15 mouse cellular contexts compared by ENCODE assay signal in the genomic region with DNA sequence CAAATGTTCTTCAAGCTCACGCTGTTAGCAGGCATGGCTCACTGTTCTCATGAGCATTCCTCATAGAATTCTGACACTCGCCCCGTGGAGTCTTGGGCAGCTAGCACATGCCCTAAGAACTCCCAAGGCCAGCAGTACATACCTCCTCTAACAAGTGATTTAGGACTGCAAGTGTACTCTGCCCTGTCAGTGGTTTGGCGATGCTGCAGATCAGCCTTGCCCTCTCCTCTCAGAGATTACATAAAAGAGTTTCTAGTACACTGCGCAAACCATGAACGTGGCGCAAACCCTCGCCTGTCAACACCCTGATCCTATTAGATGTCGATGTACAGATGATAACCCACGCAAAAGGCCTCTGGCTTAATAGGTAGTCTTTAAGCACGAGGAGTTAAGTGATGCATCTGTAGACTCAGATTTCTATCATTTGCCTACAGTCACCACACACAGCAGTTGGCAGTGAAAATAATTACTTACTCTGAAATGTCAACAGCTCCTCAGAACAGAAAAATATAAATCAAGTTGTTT. TPM values are rescaled to one million over a fixed set of nuclear protein-coding genes. Genes with fewer than 3 reads are reported as not detected.
A peak's percentile ranks its signal among the peaks of the same experiment; 100 is the strongest.
DNase-seq lines count a peak whose midpoint lies in the region; ATAC-seq and TF ChIP-seq lines count a peak whose summit lies in the region.
"Had no signal": no experiment of that assay in that cellular context is flagged by ENCODE, and none has a peak within 500 bp of the region (broad histone marks: within the 10 kb centered on the region; RNA-seq: fewer than 3 reads in every experiment).

No protein-coding gene starts in this region.

- H3K27ac ChIP-seq in forebrain, embryonic 14.5 days (ENCODE audit: low read depth, low read length), result peak overlapping the region; percentile 21; the same call in 1 of the 2 replicates
- H3K27ac ChIP-seq in forebrain, embryonic 11.5 days (ENCODE audit: low read depth, low read length), result no peak overlapping the region
- H3K27ac ChIP-seq in liver, adult 2 months (replicated peaks; ENCODE audit: insufficient read depth, low read depth, low read length), result no peak overlapping the region
- H3K27ac ChIP-seq in liver, embryonic 12.5 days, result no peak overlapping the region
- H3K27ac ChIP-seq in embryonic facial prominence, embryonic 13.5 days, result peak overlapping the region; percentile 91
- H3K27ac ChIP-seq: liver, embryonic 15.5 days had no signal

- ATAC-seq in forebrain, embryonic 14.5 days, result no peak
- ATAC-seq in forebrain, embryonic 11.5 days (replicated peaks; ENCODE audit: low FRiP score), result no peak
- ATAC-seq in liver, embryonic 12.5 days, result no peak
- ATAC-seq in embryonic facial prominence, embryonic 13.5 days (ENCODE audit: insufficient number of reproducible peaks, insufficient read depth, low FRiP score, low TSS enrichment, low read depth), result no peak

- no peaks in the 10 kb centered on the region for H3K36me3 ChIP-seq in forebrain, embryonic 14.5 days (ENCODE audit: control insufficient read depth, insufficient read depth, low read length)
- H3K36me3 ChIP-seq in forebrain, embryonic 11.5 days (ENCODE audit: control insufficient read depth, insufficient read depth, low read length), result no peaks in the 10 kb centered on the region
- no peaks in the 10 kb centered on the region for H3K36me3 ChIP-seq in liver, adult 2 months (ENCODE audit: control insufficient read depth, insufficient read depth, low read length)
- no peaks in the 10 kb centered on the region for H3K36me3 ChIP-seq in liver, embryonic 12.5 days
- H3K36me3 ChIP-seq in embryonic facial prominence, embryonic 13.5 days, result no peaks in the 10 kb centered on the region
- H3K36me3 ChIP-seq: G1E; liver, embryonic 15.5 days had no signal

- H3K27me3 ChIP-seq in forebrain, embryonic 14.5 days (replicated peaks; ENCODE audit: control insufficient read depth, insufficient read depth, low read length), result no peaks in the 10 kb centered on the region
- H3K27me3 ChIP-seq in forebrain, embryonic 11.5 days (ENCODE audit: control insufficient read depth, insufficient read depth, low read length), result peaks cover 2% of the 10 kb centered on the region; the same call in 1 of the 2 replicates
- H3K27me3 ChIP-seq in liver, adult 2 months (ENCODE audit: control insufficient read depth, insufficient read depth, low read length), result no peaks in the 10 kb centered on the region
- no peaks in the 10 kb centered on the region for H3K27me3 ChIP-seq in liver, embryonic 12.5 days (replicated peaks)
- no peaks in the 10 kb centered on the region for H3K27me3 ChIP-seq in embryonic facial prominence, embryonic 13.5 days
- H3K27me3 ChIP-seq: liver, embryonic 15.5 days had no signal

- no peaks in the 10 kb centered on the region for H3K9me3 ChIP-seq in forebrain, embryonic 14.5 days (replicated peaks; ENCODE audit: control insufficient read depth, low read length)
- H3K9me3 ChIP-seq in forebrain, embryonic 11.5 days (ENCODE audit: control insufficient read depth, low read length), result no peaks in the 10 kb centered on the region
- no peaks in the 10 kb centered on the region for H3K9me3 ChIP-seq in liver, embryonic 12.5 days (replicated peaks)
- no peaks in the 10 kb centered on the region for H3K9me3 ChIP-seq in embryonic facial prominence, embryonic 13.5 days
- H3K9me3 ChIP-seq: liver, embryonic 15.5 days had no signal

- H3K4me3 ChIP-seq in forebrain, embryonic 14.5 days (ENCODE audit: low read depth, low read length), result no peak overlapping the region
- no peak overlapping the region for H3K4me3 ChIP-seq in forebrain, embryonic 11.5 days (ENCODE audit: low read depth, low read length)
- H3K4me3 ChIP-seq in liver, adult 2 months (ENCODE audit: insufficient read depth, low read depth, low read length), result no peak overlapping the region
- no peak overlapping the region for H3K4me3 ChIP-seq in liver, embryonic 12.5 days
- H3K4me3 ChIP-seq in embryonic facial prominence, embryonic 13.5 days, result no peak overlapping the region
- H3K4me3 ChIP-seq: liver, embryonic 15.5 days had no signal

- H3K9ac ChIP-seq in forebrain, embryonic 14.5 days (ENCODE audit: low read length), result no peak overlapping the region
- H3K9ac ChIP-seq in forebrain, embryonic 11.5 days (ENCODE audit: low read length), result no peak overlapping the region
- no peak overlapping the region for H3K9ac ChIP-seq in liver, adult 2 months (ENCODE audit: low read depth, low read length)
- H3K9ac ChIP-seq in liver, embryonic 12.5 days, result no peak overlapping the region
- no peak overlapping the region for H3K9ac ChIP-seq in embryonic facial prominence, embryonic 13.5 days
- H3K9ac ChIP-seq: liver, embryonic 15.5 days had no signal

- H3K4me1 ChIP-seq in forebrain, embryonic 14.5 days (ENCODE audit: control insufficient read depth, insufficient read depth, low read length), result peaks cover 19% of the 10 kb centered on the region
- no peaks in the 10 kb centered on the region for H3K4me1 ChIP-seq in forebrain, embryonic 11.5 days (replicated peaks; ENCODE audit: control insufficient read depth, insufficient read depth, low read length)
- no peaks in the 10 kb centered on the region for H3K4me1 ChIP-seq in liver, adult 2 months (ENCODE audit: control insufficient read depth, insufficient read depth, low read length)
- no peaks in the 10 kb centered on the region for H3K4me1 ChIP-seq in liver, embryonic 12.5 days
- peaks cover 34% of the 10 kb centered on the region for H3K4me1 ChIP-seq in embryonic facial prominence, embryonic 13.5 days
- H3K4me1 ChIP-seq: liver, embryonic 15.5 days had no signal

- H3K79me2 ChIP-seq in liver, adult 2 months (ENCODE audit: control insufficient read depth, insufficient read depth, low read length), result no peaks in the 10 kb centered on the region

- DNase-seq in forebrain, embryonic 14.5 days (ENCODE audit: low spot score), result no peak
- no peak for DNase-seq in forebrain, embryonic 11.5 days (ENCODE audit: low spot score)
- DNase-seq in liver, adult 2 months (ENCODE audit: extremely low read depth, low read depth, low spot score), result peak; percentile 75
- DNase-seq in skeletal muscle tissue, adult 2 months (ENCODE audit: low read depth, low spot score), result peak; percentile 47
- no peak for DNase-seq in right cerebral cortex, postnatal 4 days
- DNase-seq: cerebellum, adult 11 months; heart, postnatal 4 days; kidney, adult 8-10 months; left cerebral cortex, postnatal 4 days; lung, postnatal 10 days had no signal

- no peak for TF ChIP-seq CTCF in liver, adult 2 months (IDR thresholded peaks at IDR 0.05; ENCODE audit: low read depth, low read length)

- no peak for TF ChIP-seq POLR2A in liver, adult 2 months (IDR thresholded peaks at IDR 0.05; ENCODE audit: extremely low read depth, insufficient read depth, low read length)

- no peak overlapping the region for H3K4me2 ChIP-seq in forebrain, embryonic 14.5 days (ENCODE audit: low read length)
- no peak overlapping the region for H3K4me2 ChIP-seq in forebrain, embryonic 11.5 days (ENCODE audit: low read depth, low read length, severe bottlenecking)
- H3K4me2 ChIP-seq in liver, embryonic 12.5 days, result no peak overlapping the region
- H3K4me2 ChIP-seq in embryonic facial prominence, embryonic 13.5 days, result no peak overlapping the region
- H3K4me2 ChIP-seq: heart, embryonic 11.5 days; liver, embryonic 15.5 days had no signal

- WGBS in forebrain, embryonic 14.5 days, result 76% methylated on average over 11 of the region's 11 CpGs
- WGBS in forebrain, embryonic 11.5 days, result 85% methylated on average over 11 of the region's 11 CpGs
- 74% methylated on average over 11 of the region's 11 CpGs for WGBS in liver, adult 2 months
- 72% methylated on average over 11 of the region's 11 CpGs for WGBS in liver, embryonic 12.5 days (ENCODE audit: insufficient replicate concordance)
- 36% methylated on average over 11 of the region's 11 CpGs for WGBS in embryonic facial prominence, embryonic 13.5 days

RNA-seq across cellular contexts. Expression of a gene that starts 11.9 kb away (rescaled TPM):
- 0.25 TPM in 1 of 2 replicates, not detected in the other for polyA plus RNA-seq in forebrain, embryonic 14.5 days (2014; fragmentation: Nextera tagmentation; extraction: Ambion mirVana)
- 0.36 and 0.55 TPM in 2 replicates for polyA plus RNA-seq in forebrain, embryonic 11.5 days (2014; fragmentation: Nextera tagmentation; extraction: Ambion mirVana)
- 3.4 and 11.0 TPM in 2 replicates for total RNA-seq in liver, adult 2 months (2014; rRNA removed)
- 10.2 and 11.9 TPM in 2 replicates for polyA plus RNA-seq in liver, adult 2 months (2012; rRNA removed)
- polyA plus RNA-seq in liver, embryonic 12.5 days (2016; fragmentation: Nextera tagmentation; extraction: Ambion mirVana), result not detected in 2 replicates
- polyA plus RNA-seq in embryonic facial prominence, embryonic 13.5 days (2015; fragmentation: Nextera tagmentation; extraction: Ambion mirVana), result 0.79 and 0.88 TPM in 2 replicates
- total RNA-seq: left cerebral cortex, postnatal 4 days had no signal
- polyA plus RNA-seq: G1E had no signal

Comparison
In these comparisons a context has a peak if more than half of its experiments do, and no peak if none do; other contexts are left out.
1. H3K27ac ChIP-seq: peak in forebrain, embryonic 14.5 days (single experiment) and embryonic facial prominence, embryonic 13.5 days (single experiment); none in forebrain, embryonic 11.5 days (single experiment), liver, adult 2 months (single experiment) and liver, embryonic 12.5 days (single experiment).
2. DNase-seq: peak in liver, adult 2 months (single experiment) and skeletal muscle tissue, adult 2 months (single experiment); none in forebrain, embryonic 14.5 days (single experiment), forebrain, embryonic 11.5 days (single experiment) and right cerebral cortex, postnatal 4 days (single experiment).